Mouse (Mus musculus): ENCODE results near the gene Ly75.

GRCm38 (mm10) chr2:60414334-60414733 is 31.2 kb upstream of the Ly75 start:
- TF ChIP-seq CTCF (IDR thresholded peaks at IDR 0.05; ENCODE audit: borderline replicate concordance, insufficient read depth, low read length) (no peak), POLR2A (IDR thresholded peaks at IDR 0.05; ENCODE audit: low read depth, low read length) (no peak)
